Mouse (Mus musculus) CD4-positive helper T cell, adult 2 months (primary cell): ENCODE data around the gene Prickle4.
A peak's percentile ranks its signal among the peaks of the same experiment; 100 is the strongest.
"Not testable (repeated sequence)": the region's sequence is repeated elsewhere in the genome, so short reads cannot be mapped to it uniquely, and the experiment has no call there.

Source experiments
- DNase-seq: peaks from one replicate; pipeline ENCODE4 v3.0.0-alpha.2; 2012; ENCODE audit warnings: low read depth, missing footprints, low spot score

Gene Prickle4

DNA sequence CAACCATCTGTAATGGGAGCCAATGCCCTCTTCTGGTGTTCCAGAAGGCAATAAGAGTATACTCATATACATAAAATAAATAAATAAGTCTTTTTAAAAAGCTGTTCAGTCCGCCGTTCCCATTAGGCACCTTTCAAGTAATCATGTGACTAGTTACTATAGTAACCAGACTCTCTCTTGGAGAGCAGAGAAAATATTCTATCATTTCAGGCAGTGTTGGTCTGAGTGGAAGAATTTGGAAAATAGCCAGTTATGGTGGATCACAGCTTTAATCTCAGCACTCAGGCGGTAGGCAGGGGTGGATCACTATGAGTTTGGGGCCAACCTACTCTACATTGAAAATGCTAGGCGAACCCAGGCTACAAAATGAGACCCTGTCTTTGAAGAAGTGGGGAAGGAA is 25.4 kb downstream of the Prickle4 start:
- DNase-seq = no peak

DNA sequence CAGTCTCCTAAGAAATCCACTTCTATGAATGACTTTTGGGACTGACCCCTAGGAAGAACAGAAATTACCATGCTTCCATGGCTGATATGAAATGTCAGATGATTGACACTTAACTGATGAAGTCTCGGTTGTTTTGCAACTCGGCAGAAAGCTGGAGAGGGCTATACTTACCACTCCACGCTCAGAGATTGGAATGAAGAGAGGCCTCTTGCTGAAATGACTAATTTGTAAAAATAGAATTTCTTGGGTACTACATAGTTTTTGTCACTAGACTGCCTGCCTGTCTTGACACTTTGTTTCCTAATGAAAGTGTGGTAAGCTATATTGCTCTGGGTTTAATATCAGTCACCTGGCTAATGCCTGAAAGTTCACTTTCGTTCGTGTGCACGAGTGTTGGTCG is 30.1 kb downstream of the Prickle4 start:
- DNase-seq = no peak

DNA sequence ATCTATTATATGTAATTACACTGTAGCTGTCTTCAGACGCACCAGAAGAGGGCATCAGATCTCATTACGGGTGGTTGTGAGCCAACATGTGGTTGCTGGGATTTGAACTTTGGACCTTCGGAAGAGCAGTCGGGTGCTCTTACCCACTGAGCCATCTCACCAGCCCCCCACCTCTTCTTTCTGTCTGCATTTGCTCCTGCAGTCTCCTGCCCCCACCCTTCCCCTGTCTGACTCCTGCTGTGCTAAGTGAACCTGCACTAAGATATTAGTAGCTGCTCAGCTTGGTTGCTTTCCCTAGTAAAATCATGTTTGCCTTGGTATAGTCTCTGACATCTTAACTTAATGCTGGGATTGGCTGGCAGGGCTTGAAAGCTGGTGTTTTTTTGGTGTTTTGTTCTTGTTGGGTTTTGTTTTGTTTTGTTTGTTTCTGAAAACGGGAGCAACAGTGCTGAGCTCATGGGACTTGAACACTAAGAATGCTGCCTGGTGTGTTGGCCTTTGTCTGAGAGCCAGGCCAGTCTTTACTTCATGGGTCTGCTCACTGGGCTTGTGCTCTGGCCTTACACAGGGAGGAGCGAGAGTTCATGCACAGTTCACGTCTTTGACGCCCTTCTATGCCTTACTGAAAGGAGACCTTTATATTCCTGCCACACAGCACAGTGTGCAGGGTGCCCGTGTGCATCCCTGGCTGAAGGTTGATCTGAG is 31.4 kb downstream of the Prickle4 start:
- DNase-seq = no peak

DNA sequence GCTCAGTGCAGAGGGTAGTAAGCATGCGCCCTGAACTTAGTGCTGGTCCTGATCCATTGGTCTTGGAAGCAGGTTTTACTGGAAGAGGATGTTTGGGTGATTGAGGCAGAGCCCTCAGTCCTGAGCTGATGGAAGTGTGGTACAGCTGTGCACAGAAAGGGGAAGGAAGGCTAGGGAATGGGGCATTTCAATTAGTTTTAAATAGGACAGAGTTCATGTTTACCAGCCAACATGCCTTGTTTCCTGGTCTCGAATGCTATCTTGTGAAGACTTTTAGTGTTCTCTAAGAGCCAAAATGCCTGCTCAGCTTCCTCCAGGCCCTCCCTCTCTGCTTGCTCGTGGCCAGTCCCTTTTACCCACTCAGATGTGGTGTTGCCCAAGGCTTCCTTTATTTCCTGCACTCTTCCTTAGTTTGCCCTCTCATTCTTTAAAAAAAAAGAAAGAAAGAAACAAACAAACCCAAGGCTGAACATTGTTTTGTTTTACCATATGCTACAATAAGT is 35.7 kb downstream of the Prickle4 start:
- DNase-seq = no peak

DNA sequence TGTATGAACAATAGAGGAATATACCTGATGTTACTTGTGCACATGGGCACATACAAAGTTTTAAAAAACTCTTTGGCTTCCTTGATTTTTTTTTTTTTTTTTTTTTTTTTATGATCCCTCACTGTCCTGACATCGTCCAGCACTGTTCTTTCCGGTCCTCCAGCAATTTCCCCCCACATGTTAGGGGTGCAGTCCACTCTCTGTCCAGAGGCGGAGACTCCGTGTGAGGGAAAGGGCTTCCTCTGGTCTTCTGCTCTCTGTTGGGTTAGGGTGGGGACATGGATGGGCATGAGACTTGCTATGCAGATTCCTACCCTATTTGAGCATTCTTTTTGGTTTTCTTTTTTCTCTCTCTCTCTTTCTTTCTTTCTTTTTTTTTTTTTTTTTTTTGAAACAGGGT is 36.6 kb downstream of the Prickle4 start:
- no peak for DNase-seq

DNA sequence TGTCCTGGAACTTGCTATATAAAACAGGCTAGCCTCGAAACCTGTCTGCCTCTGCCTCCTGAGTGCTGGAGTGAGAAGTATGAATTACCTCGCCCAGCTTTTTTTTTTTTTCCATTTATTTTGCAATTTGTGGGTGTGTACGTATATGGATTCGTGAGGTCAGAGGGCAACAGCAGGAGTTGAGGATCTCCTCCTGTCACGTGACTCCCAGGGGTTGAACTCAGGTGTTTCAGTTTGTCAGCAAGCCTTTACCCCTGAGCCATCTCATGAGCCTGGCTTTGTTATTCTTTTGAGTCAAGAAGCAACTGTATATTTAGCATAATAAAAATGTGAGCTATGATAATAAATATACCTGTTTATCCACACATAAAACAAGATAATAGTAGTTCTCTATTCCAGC is 38.8 kb downstream of the Prickle4 start:
- no peak for DNase-seq

DNA sequence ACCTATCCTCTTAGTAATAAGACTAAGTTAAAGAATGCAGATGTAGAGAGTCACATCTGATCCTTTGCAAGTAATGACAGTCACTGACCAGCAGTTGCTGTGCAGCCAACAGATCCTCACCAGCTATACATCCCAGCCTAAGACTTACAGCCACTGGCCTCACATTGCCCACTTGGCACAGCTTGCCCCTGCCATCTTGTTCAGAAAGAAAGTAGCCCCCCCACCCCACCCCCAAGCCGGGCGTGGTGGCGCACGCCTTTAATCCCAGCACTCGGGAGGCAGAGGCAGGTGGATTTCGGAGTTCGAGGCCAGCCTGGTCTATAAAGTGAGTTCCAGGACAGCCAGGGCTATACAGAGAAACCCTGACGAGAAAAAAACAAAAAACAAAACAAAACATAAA is 40.2 kb downstream of the Prickle4 start:
- not testable (repeated sequence) for DNase-seq

DNA sequence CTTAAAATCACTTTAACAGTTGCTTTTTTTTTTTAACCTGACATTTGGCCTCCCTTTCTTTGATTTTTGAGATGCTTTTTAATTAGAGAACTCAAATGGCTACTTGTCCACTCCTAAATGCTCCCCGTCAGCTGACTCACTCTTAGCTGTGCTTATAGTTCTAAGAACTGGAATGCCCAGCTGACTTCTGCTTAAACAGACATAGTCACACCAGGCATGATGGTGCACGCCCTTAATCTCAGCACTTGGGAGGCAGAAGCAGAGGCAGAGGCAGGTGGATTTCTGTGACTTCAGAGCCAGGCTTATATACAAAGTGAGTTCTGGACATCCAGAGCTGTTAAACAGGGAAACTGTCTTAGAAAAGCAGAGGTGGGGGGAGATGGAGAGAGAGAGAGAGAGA is 42.6 kb downstream of the Prickle4 start:
- DNase-seq = no peak

DNA sequence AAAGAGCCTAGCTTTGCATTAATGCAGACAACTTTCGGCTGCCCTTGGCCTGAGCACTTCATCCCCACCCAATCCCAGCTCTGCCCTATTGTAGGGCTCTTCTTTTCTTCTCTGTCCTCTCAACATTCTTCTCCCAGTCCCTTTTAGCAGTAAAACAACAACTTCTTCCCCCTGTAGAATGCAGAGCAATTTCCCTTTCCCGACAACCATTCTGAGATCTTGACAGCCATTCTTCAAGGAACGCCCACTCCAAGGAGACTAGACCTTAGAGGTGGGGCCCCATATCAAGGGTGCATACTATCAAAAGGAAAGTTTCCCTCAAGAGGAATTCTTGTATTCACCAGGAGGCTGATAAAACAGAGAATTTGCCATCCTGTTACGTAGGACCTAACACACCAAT is 45.6 kb downstream of the Prickle4 start:
- DNase-seq = no peak

DNA sequence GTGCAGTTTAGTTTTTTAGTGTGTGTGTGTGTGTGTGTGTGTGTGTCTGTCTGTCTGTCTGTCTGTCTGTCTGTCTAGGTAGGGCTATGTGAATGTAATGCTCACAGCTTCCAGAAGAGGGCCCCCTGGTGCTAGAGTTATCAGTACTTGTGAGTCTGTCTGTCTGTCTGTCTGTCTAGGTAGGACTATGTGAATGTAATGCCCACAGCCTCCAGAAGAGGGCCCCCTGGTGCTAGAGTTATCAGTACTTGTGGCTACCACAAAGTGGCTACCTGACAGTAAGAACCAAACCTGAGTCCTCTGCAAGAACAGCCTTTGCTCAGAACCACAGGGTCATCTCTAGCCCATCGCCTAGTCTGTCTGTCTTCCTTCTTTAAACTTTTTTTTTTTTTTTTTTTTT is 47.9 kb downstream of the Prickle4 start:
- peak; percentile 80 for DNase-seq

DNA sequence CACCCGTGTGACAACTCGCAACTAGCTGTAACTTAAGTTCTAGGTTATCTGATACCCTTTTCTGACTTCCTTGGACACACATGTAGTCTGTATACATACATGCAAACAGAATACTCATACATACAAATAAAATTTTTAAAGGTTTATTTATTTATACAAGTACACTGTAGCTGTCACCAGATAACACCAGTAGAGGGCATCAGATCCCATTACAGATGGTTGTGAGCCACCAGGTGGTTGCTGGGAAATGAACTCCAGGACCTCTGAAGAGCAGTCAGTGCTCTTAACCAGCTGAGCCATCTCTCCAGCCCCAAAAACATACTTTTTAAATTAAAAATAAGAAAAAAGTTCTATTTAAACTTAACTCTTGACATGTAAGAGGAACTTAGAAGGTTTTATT is 51.5 kb downstream of the Prickle4 start:
- no peak for DNase-seq
